Mouse (Mus musculus) limb, embryonic 15.5 days (tissue): ENCODE measurements around the gene Acsbg2. TPM values are rescaled to one million over a fixed set of nuclear protein-coding genes. Genes with fewer than 3 reads are reported as not detected.
"Not testable (repeated sequence)": the region's sequence is repeated elsewhere in the genome, so short reads cannot be mapped to it uniquely, and the experiment has no call there.

Experiments
- ATAC-seq: fragments of 200-750 bp; cut with Nextera tagmentation; 2 replicates; pipeline ENCODE4 v1.8.0; 2017; ENCODE audit warnings: low read depth, moderate TSS enrichment; ENCODE audit not compliant: insufficient number of reproducible peaks, low FRiP score, low TSS enrichment
- H3K27ac ChIP-seq: fragments of 300-500 bp; sonication (generic); 2 replicates; pipeline ENCODE4 v1.5.1; 2015; ENCODE audit warnings: moderate library complexity, mild to moderate bottlenecking, inconsistent platforms
- H3K27me3 ChIP-seq: fragments of 300-500 bp; sonication (generic); 2 replicates; pipeline ENCODE4 v1.6.1; 2015; ENCODE audit warnings: inconsistent platforms
- H3K36me3 ChIP-seq: fragments of 300-500 bp; sonication (generic); 2 replicates; pipeline ENCODE4 v1.6.1; 2015; ENCODE audit warnings: inconsistent platforms
- H3K4me1 ChIP-seq: fragments of 300-500 bp; sonication (generic); 2 replicates; pipeline ENCODE4 v1.6.1; 2015; ENCODE audit warnings: inconsistent platforms
- H3K4me2 ChIP-seq: fragments of 300-500 bp; sonication (generic); 2 replicates; pipeline ENCODE4 v1.6.1; 2015; ENCODE audit warnings: mild to moderate bottlenecking, inconsistent platforms
- H3K4me3 ChIP-seq: fragments of 300-500 bp; sonication (generic); 2 replicates; pipeline ENCODE4 v1.5.1; 2015; ENCODE audit warnings: mild to moderate bottlenecking, inconsistent platforms
- H3K9ac ChIP-seq: fragments of 300-500 bp; sonication (generic); 2 replicates; pipeline ENCODE4 v1.6.1; 2015; ENCODE audit warnings: inconsistent platforms
- H3K9me3 ChIP-seq: fragments of 300-500 bp; sonication (generic); 2 replicates; pipeline ENCODE4 v1.6.1; 2016; ENCODE audit warnings: inconsistent platforms
- WGBS: fragments of 180-500 bp; shearing (Covaris S2); methylation state at CpG from one replicate; pipeline ENCODE4 v1.1.7; 2015; 5-methylcytosine and 5-hydroxymethylcytosine counted together
- polyA plus RNA-seq: library from polyadenylated mRNA; unstranded; fragments of >200 nt; fragmentation: Nextera tagmentation; extraction: Ambion mirVana; gene quantifications from 2 replicates; pipeline ENCODE4 v1.2.1, GENCODE M21; 2015

Gene Acsbg2
- polyA plus RNA-seq: 0.06 TPM in 1 of 2 replicates, not detected in the other

DNA sequence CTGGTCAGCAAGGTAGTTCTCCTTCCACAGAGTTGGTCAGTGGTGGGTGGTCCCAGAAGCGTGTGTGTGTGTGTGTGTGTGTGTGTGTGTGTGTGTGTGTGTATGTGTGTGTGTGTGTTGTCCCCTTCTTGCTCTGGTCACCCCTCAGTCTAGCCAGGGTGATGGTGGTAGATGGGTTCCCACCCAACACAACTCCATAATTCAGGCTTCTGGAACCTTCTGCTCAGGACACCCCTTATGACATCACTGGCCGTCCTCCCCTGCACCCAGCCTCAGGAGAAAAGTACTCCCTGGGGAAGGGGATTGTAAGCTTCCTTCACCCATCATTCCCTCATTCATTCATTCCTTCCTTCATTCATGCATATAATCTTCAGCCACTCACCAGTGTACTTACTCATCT lies at the start of gene Acsbg2:
Gene Acsbg2 (minus strand): TSS at position 211 of the 400 bp plus-strand sequence.
- no peaks in the 10 kb centered on the region for H3K9me3 ChIP-seq
- H3K9ac ChIP-seq: no peak within 1 kb of the TSS
- no peaks in the 10 kb centered on the region for H3K36me3 ChIP-seq
- H3K4me3 ChIP-seq: no peak within 1 kb of the TSS
- ATAC-seq: no peak
- H3K27ac ChIP-seq: no peak within 1 kb of the TSS
- H3K27me3 ChIP-seq: no peaks in the 10 kb centered on the region
- WGBS: 72% methylated on average over 2 of the region's 2 CpGs
- H3K4me2 ChIP-seq: no peak within 1 kb of the TSS
- 0 out of 2 replicates have a peak, but pooled peaks cover 2% of the 10 kb centered on the region for H3K4me1 ChIP-seq

DNA sequence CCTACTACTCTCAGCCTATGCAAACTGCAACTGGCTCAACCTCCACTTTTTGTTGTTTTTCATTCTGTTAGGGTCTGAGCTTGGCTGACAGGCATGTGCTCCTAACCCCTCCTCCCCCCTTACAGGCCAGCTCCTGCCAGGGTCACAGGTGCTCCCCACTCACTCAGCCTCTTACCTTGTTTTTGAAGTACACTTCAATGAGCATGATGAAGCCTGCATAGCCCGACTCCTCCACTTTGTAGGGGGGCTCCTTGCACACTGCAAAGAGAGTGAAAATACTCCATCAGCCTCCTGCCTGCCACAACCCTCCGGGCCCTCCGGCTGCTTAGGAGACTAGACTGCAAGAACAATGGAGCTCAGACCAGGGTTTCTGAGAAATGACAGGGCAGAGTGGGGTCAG lies 45.5 kb upstream of the Acsbg2 start:
- no peaks in the 10 kb centered on the region for H3K9me3 ChIP-seq
- H3K27ac ChIP-seq: no peak overlapping the region
- no peak overlapping the region for H3K4me2 ChIP-seq
- ATAC-seq: no peak
- H3K4me3 ChIP-seq: no peak overlapping the region
- H3K27me3 ChIP-seq: no peaks in the 10 kb centered on the region
- peaks cover 71% of the 10 kb centered on the region for H3K36me3 ChIP-seq
- no peaks in the 10 kb centered on the region for H3K4me1 ChIP-seq
- H3K9ac ChIP-seq: no peak overlapping the region
- WGBS: 94% methylated on average over 3 of the region's 3 CpGs

GRCm38 (mm10) chr17:56917166-56917565 lies 42.9 kb upstream of the Acsbg2 start:
- Histone ChIP-seq H3K4me1 (no peaks in the 10 kb centered on the region), H3K27me3 (no peaks in the 10 kb centered on the region), H3K4me3 (no peak overlapping the region), H3K9ac (no peak overlapping the region), H3K36me3 (peaks cover 83% of the 10 kb centered on the region), H3K4me2 (no peak overlapping the region), H3K9me3 (no peaks in the 10 kb centered on the region), H3K27ac (no peak overlapping the region)
- ATAC-seq: no peak
- 91% methylated on average over 2 of the region's 2 CpGs for WGBS

DNA sequence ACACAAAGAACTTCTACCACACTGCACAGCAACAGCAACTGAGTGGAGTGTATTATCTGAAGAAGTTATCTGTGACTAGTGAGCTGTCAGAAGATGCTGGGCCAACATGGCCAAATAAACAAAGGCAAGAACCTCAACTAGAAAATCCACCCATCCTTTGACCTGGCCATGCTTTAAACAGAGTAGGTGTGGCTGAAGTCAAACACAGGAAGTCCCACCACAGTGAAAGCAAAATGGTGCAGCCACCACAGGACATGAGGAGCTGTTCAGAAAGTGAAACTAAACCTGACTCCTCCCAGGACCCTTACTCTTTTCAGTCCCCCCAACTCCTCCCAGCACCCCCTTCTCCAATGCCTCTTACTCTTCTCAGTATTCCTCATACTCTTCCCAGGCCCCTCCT lies 39.2 kb upstream of the Acsbg2 start:
- no peak overlapping the region for H3K27ac ChIP-seq
- no peak overlapping the region for H3K4me3 ChIP-seq
- ATAC-seq: no peak
- no peak overlapping the region for H3K4me2 ChIP-seq
- no peak overlapping the region for H3K9ac ChIP-seq
- H3K36me3 ChIP-seq: peaks cover 82% of the 10 kb centered on the region
- H3K27me3 ChIP-seq: no peaks in the 10 kb centered on the region
- H3K4me1 ChIP-seq: no peaks in the 10 kb centered on the region
- H3K9me3 ChIP-seq: no peaks in the 10 kb centered on the region

GRCm38 (mm10) chr17:56913023-56913422 lies 38.8 kb upstream of the Acsbg2 start:
- WGBS: 82% methylated on average over 3 of the region's 3 CpGs
- Histone ChIP-seq H3K27ac (no peak overlapping the region), H3K4me2 (no peak overlapping the region), H3K9me3 (no peaks in the 10 kb centered on the region), H3K4me1 (no peaks in the 10 kb centered on the region), H3K9ac (no peak overlapping the region), H3K4me3 (no peak overlapping the region), H3K36me3 (peaks cover 85% of the 10 kb centered on the region), H3K27me3 (no peaks in the 10 kb centered on the region)
- ATAC-seq: no peak

GRCm38 (mm10) chr17:56909764-56910163 lies 35.5 kb upstream of the Acsbg2 start:
- peaks cover 84% of the 10 kb centered on the region for H3K36me3 ChIP-seq
- H3K4me2 ChIP-seq, H3K4me3 ChIP-seq, ATAC-seq, H3K9me3 ChIP-seq, H3K27me3 ChIP-seq, H3K4me1 ChIP-seq, H3K27ac ChIP-seq, H3K9ac ChIP-seq: not testable (repeated sequence)
- 86% methylated on average over 2 of the region's 2 CpGs for WGBS

DNA sequence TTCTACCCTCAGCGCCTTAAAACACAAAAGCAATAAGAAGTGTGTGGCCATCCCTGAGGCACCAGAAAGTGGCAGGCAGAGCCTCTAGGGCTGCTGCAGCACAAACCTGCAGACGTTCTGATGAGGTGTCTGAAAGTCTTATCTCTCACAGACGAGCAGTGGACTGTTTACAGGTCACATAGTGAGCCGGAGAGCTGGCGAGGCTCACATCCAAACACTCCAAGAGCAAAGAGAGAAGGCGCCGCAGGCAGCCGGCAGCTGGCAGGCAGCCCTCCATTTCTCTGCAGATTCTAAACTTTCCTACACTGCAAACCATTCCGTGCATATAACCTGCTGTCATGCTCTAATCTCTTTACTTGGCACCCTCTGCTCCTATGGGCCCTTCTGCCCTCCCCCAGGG lies 33.6 kb upstream of the Acsbg2 start:
- no peak overlapping the region for H3K4me2 ChIP-seq
- H3K36me3 ChIP-seq: peaks cover 82% of the 10 kb centered on the region
- H3K4me1 ChIP-seq: no peaks in the 10 kb centered on the region
- no peak overlapping the region for H3K9ac ChIP-seq
- WGBS: 70% methylated on average over 9 of the region's 9 CpGs
- no peaks in the 10 kb centered on the region for H3K9me3 ChIP-seq
- H3K27me3 ChIP-seq: no peaks in the 10 kb centered on the region
- no peak overlapping the region for H3K27ac ChIP-seq
- no peak overlapping the region for H3K4me3 ChIP-seq
- no peak for ATAC-seq

GRCm38 (mm10) chr17:56907096-56907495 lies 32.8 kb upstream of the Acsbg2 start:
- no peak for ATAC-seq
- Histone ChIP-seq H3K27ac (no peak overlapping the region), H3K4me2 (no peak overlapping the region), H3K36me3 (peaks cover 84% of the 10 kb centered on the region), H3K4me3 (no peak overlapping the region), H3K9me3 (no peaks in the 10 kb centered on the region), H3K4me1 (no peaks in the 10 kb centered on the region), H3K27me3 (no peaks in the 10 kb centered on the region), H3K9ac (no peak overlapping the region)
- 77% methylated on average over 5 of the region's 5 CpGs for WGBS

- no peak overlapping the region for H3K4me2 ChIP-seq
- no peaks in the 10 kb centered on the region for H3K27me3 ChIP-seq
- H3K4me1 ChIP-seq: no peaks in the 10 kb centered on the region
- H3K27ac ChIP-seq: no peak overlapping the region
- peaks cover 84% of the 10 kb centered on the region for H3K36me3 ChIP-seq
- ATAC-seq: no peak
- H3K4me3 ChIP-seq: no peak overlapping the region
- WGBS: 86% methylated on average over 3 of the region's 3 CpGs
- no peaks in the 10 kb centered on the region for H3K9me3 ChIP-seq
- H3K9ac ChIP-seq: no peak overlapping the region
Measured at GRCm38 (mm10) chr17:56906166-56906565, 31.9 kb upstream of the Acsbg2 start.

DNA sequence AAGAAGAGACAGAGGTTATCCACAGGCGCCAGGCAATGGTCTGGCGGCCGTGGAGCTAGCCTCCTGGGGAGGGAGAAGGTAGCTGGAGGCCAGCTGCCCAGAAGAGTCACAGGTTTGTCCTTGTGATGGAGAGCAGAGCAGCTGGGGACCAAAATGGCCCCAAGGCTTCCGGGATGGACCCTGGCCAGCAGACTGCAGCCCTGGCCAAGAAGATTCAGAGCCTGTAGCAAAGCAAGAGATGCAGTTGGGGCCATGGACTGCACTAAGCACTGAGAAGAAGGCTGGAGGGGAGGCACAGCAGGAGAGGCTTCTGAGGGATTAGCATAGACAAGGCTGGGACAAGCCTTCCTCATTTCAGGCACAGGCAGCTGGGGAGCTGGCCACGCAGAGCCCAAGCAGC lies 28.5 kb upstream of the Acsbg2 start:
- Histone ChIP-seq H3K4me3 (no peak overlapping the region), H3K27me3 (no peaks in the 10 kb centered on the region), H3K9me3 (no peaks in the 10 kb centered on the region), H3K4me2 (no peak overlapping the region), H3K27ac (no peak overlapping the region), H3K9ac (no peak overlapping the region), H3K4me1 (no peaks in the 10 kb centered on the region), H3K36me3 (peaks cover 88% of the 10 kb centered on the region)
- ATAC-seq: no peak
- 85% methylated on average over 5 of the region's 5 CpGs for WGBS

DNA sequence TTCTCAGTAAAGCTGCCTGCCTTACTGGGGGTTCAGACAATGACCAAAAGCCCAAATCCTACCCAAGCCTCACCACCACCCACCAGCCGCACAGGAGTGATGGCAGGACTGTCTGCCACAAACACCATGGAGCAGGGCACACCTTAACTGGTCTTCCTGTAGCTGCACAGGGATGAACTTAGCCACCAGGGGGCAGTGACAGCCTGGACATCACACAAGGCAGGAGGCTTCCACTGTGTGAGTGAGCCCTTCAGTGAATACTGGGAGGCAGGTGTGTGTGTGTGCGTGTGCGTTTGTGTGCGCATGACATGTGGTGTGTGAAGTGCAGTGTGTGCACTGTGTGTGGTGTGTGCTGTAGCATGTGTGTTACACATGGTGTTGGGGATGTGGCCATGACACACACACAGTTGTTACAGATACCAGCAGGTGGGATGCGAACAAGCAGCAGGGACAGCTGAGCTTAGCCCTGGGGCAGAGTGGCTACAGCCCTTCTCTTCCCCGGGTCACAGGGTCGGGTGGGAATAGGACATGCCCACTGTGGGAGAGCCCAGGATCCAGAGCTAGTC lies 23.5 kb upstream of the Acsbg2 start:
- Histone ChIP-seq H3K4me2 (no peak overlapping the region), H3K4me1 (no peaks in the 10 kb centered on the region), H3K9ac (no peak overlapping the region), H3K4me3 (no peak overlapping the region), H3K27me3 (no peaks in the 10 kb centered on the region), H3K9me3 (no peaks in the 10 kb centered on the region), H3K27ac (no peak overlapping the region), H3K36me3 (peaks cover 99% of the 10 kb centered on the region)
- ATAC-seq: 0 out of 2 replicates have a peak, but pooled peaks have one; percentile 44
- 77% methylated on average over 7 of the region's 7 CpGs for WGBS

DNA sequence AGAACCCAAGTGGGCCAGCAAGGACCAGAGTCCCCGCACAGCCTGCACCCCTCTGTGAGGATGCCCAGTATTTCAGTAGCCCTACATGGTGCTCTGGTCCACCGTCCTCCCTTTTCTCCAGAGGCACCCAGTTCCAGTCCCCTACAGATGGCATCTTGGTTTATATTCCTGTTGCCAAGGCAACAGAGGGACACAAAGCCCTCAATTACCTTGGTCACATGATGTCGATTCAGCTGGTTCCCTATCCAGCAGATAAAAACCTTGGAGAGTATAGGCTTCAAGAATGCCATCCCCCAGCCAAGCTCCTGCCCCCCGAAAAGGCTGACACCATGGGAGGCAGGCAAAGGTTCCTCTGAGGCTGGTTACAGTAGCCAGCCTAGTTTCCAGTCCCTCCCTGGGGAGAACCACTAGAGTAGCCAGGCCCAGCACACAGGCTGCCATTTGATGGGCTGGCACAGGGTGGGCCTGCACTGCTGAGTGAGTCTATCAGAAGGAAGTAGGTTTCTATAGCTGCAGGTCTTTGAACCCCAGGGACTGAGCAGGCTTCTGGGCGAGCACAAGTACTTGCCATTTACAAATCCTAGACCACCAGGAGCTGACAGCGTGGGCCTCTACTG lies 22.4 kb upstream of the Acsbg2 start:
- 92% methylated on average over 6 of the region's 6 CpGs for WGBS
- H3K27me3 ChIP-seq: no peaks in the 10 kb centered on the region
- no peak overlapping the region for H3K9ac ChIP-seq
- no peak overlapping the region for H3K4me3 ChIP-seq
- H3K4me2 ChIP-seq: no peak overlapping the region
- H3K27ac ChIP-seq: no peak overlapping the region
- no peak for ATAC-seq
- no peaks in the 10 kb centered on the region for H3K4me1 ChIP-seq
- peaks cover 99% of the 10 kb centered on the region for H3K36me3 ChIP-seq
- no peaks in the 10 kb centered on the region for H3K9me3 ChIP-seq
